In the genomic region with DNA sequence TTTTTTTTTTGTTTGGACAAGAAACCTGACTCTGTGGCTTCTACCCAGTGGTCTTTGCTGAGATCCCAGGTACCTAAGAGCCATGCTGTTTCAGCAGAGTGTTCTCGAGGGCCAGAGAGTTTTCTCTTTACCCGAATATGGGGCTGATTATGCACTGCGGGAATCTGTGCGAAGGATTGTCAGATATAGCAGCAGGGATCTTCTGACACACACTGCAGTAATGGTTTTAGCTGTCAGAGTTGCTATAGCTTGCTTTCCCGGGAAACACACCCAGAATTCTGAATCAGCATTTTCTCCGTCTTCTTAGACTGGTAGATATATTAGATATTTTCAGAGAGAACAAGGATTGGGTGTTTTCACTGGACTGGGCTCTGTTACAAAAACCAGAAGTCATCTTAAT, we compare ENCODE assay signal across 23 mouse cellular contexts.
"Had no signal": no experiment of that assay in that cellular context is flagged by ENCODE, and none has a peak within 500 bp of the region (broad histone marks: within the 10 kb centered on the region; RNA-seq: fewer than 3 reads in every experiment).

No protein-coding gene starts in this region.

- H3K27me3 ChIP-seq: limb, embryonic 12.5 days; limb, embryonic 15.5 days; liver, embryonic 15.5 days; megakaryocyte, embryonic 14.5 days; midbrain, embryonic 13.5 days; neural tube, embryonic 13.5 days had no signal

- H3K9me3 ChIP-seq: limb, embryonic 12.5 days; limb, embryonic 15.5 days; liver, embryonic 15.5 days; midbrain, embryonic 10.5 days; midbrain, embryonic 13.5 days; neural tube, embryonic 13.5 days had no signal

- H3K4me3 ChIP-seq: limb, embryonic 12.5 days; limb, embryonic 15.5 days; liver, embryonic 15.5 days; megakaryocyte, embryonic 14.5 days; midbrain, embryonic 10.5 days; midbrain, embryonic 13.5 days; myocyte; neural tube, embryonic 13.5 days had no signal

- ATAC-seq: lung, postnatal 0 days; midbrain, embryonic 13.5 days; midbrain, embryonic 16.5 days had no signal

- H3K4me2 ChIP-seq: limb, embryonic 12.5 days; limb, embryonic 15.5 days; liver, embryonic 11.5 days; liver, embryonic 15.5 days; midbrain, embryonic 13.5 days; neural tube, embryonic 13.5 days had no signal

- H3K27ac ChIP-seq: limb, embryonic 12.5 days; limb, embryonic 15.5 days; liver, embryonic 15.5 days; midbrain, embryonic 10.5 days; midbrain, embryonic 13.5 days; neural tube, embryonic 13.5 days; stomach, postnatal 0 days had no signal

- H3K9ac ChIP-seq: limb, embryonic 12.5 days; limb, embryonic 15.5 days; liver, embryonic 15.5 days; midbrain, embryonic 13.5 days; neural tube, embryonic 13.5 days had no signal

- H3K36me3 ChIP-seq: limb, embryonic 12.5 days; limb, embryonic 15.5 days; liver, embryonic 15.5 days; midbrain, embryonic 10.5 days; midbrain, embryonic 13.5 days; neural tube, embryonic 13.5 days had no signal

- H3K4me1 ChIP-seq: limb, embryonic 12.5 days; limb, embryonic 15.5 days; megakaryocyte, embryonic 14.5 days; midbrain, embryonic 13.5 days; neural tube, embryonic 13.5 days had no signal

- DNase-seq: kidney, adult 9 months; kidney, postnatal 14 days; kidney, postnatal 4 days; left cerebral cortex, postnatal 4 days; lung, adult 2 months; lung, postnatal 36 days; retina, postnatal 1 day; right cerebral cortex, postnatal 4 days; thymus, adult 2 months; thymus, postnatal 14 days; thymus, postnatal 4 days had no signal
